Mouse (Mus musculus): ENCODE measurements at regions not wholly inside any gene's neighbourhood (a gene's known extent, or its start where the extent isn't known, plus 50 kb on each side); places are given as distances from the start of the nearest gene placed in this dataset.

GRCm38 (mm10) chr14:76810041-76810440 is 226.5 kb upstream of the Ccdc122 start:
- no peaks in the 10 kb centered on the region for H3K9me3 ChIP-seq (ENCODE audit: control insufficient read depth, insufficient read depth, low read depth, low read length)
- TF ChIP-seq ZC3H11A (IDR thresholded peaks at IDR 0.05; ENCODE audit: borderline replicate concordance, low read depth, low read length) = no peak
- TF ChIP-seq CHD2 (IDR thresholded peaks at IDR 0.05; ENCODE audit: low read depth, low read length) = no peak
- no peak for TF ChIP-seq MAFK (IDR thresholded peaks at IDR 0.05; ENCODE audit: insufficient read depth, low read depth, low read length)
- no peak for TF ChIP-seq ZNF384 (IDR thresholded peaks at IDR 0.05; ENCODE audit: low read depth, low read length)
- TF ChIP-seq HCFC1 (IDR thresholded peaks at IDR 0.05; ENCODE audit: borderline replicate concordance, insufficient read depth, low read length) = no peak
- no peak overlapping the region for H3K9ac ChIP-seq (ENCODE audit: insufficient read depth, low read depth, low read length, poor library complexity, severe bottlenecking)
- in situ Hi-C loops (cut with MboI; ENCODE audit: low sequenced_read_pairs in 2 of 2, unreplicated experiment in 2 of 2) = no loop called here
- DNase-seq (ENCODE audit: low read depth, low spot score) = no peak
- H3K4me3 ChIP-seq (ENCODE audit: insufficient read depth in 1 of 2, low read depth in 1 of 2, low read length in 2 of 2, poor library complexity in 1 of 2, severe bottlenecking in 1 of 2) = no peak overlapping the region
- H3K4me1 ChIP-seq (ENCODE audit: control insufficient read depth in 2 of 2, insufficient read depth in 2 of 2, low read length in 2 of 2, poor library complexity in 1 of 2) = no peaks in the 10 kb centered on the region; a peak in 1 of 4 replicates
- no peak overlapping the region for H3K27ac ChIP-seq (ENCODE audit: insufficient read depth, low read depth, low read length, poor library complexity, severe bottlenecking)
- no peaks in the 10 kb centered on the region for H3K36me3 ChIP-seq (ENCODE audit: control insufficient read depth, insufficient read depth, low read length, poor library complexity, severe bottlenecking)

DNA sequence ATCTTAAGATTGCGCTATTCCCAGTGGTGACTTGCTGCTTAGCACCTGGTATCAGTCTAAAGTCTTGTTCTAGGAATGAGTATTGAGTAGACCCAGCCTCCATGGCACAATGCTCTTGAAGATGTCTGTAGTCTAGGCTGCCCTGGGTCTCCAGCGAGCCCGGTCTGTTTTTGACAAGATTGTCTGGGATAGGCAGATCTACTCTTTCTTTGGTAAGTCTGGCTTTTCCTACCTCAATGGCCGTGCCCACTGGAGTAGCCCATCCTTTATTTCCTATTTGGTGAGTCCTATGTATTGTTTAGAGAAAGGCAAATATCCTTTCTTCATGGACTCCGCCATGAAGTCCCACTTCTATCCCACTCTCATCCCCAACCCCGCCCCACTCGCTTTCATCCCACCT is 227.2 kb upstream of the Ccdc122 start:
- no peak for DNase-seq (ENCODE audit: low read depth, low spot score)
- H3K36me3 ChIP-seq (ENCODE audit: control insufficient read depth, insufficient read depth, low read length, poor library complexity, severe bottlenecking) = no peaks in the 10 kb centered on the region

GRCm38 (mm10) chr14:76805151-76805785 is 231.3 kb upstream of the Ccdc122 start:
- DNase-seq (ENCODE audit: low read depth, low spot score) = no peak
- Histone ChIP-seq H3K4me1 (ENCODE audit: control insufficient read depth in 2 of 2, insufficient read depth in 2 of 2, low read length in 2 of 2, poor library complexity in 1 of 2) (no peaks in the 10 kb centered on the region), H3K9me3 (ENCODE audit: control insufficient read depth, insufficient read depth, low read depth, low read length) (no peaks in the 10 kb centered on the region), H3K27ac (ENCODE audit: insufficient read depth, low read depth, low read length, poor library complexity, severe bottlenecking) (no peak overlapping the region), H3K4me3 (ENCODE audit: insufficient read depth in 1 of 2, low read depth in 1 of 2, low read length in 2 of 2, poor library complexity in 1 of 2, severe bottlenecking in 1 of 2) (no peak overlapping the region), H3K36me3 (ENCODE audit: control insufficient read depth, insufficient read depth, low read length, poor library complexity, severe bottlenecking) (no peaks in the 10 kb centered on the region), H3K9ac (ENCODE audit: insufficient read depth, low read depth, low read length, poor library complexity, severe bottlenecking) (no peak overlapping the region)
- no peak for TF ChIP-seq CHD2 (IDR thresholded peaks at IDR 0.05; ENCODE audit: low read depth, low read length)
- no peak for TF ChIP-seq MAFK (IDR thresholded peaks at IDR 0.05; ENCODE audit: insufficient read depth, low read depth, low read length)
- TF ChIP-seq ZNF384 (IDR thresholded peaks at IDR 0.05; ENCODE audit: low read depth, low read length) = no peak
- TF ChIP-seq HCFC1 (IDR thresholded peaks at IDR 0.05; ENCODE audit: borderline replicate concordance, insufficient read depth, low read length) = no peak
- TF ChIP-seq ZC3H11A (IDR thresholded peaks at IDR 0.05; ENCODE audit: borderline replicate concordance, low read depth, low read length) = no peak
- in situ Hi-C loops (cut with MboI; ENCODE audit: low sequenced_read_pairs in 2 of 2, unreplicated experiment in 2 of 2) = no loop called here

More for the DNA sequence above, 227.2 kb upstream of the Ccdc122 start:
- Histone ChIP-seq H3K9ac (ENCODE audit: insufficient read depth, low read depth, low read length, poor library complexity, severe bottlenecking) (no peak overlapping the region), H3K4me3 (ENCODE audit: insufficient read depth in 1 of 2, low read depth in 1 of 2, low read length in 2 of 2, poor library complexity in 1 of 2, severe bottlenecking in 1 of 2) (no peak overlapping the region), H3K9me3 (ENCODE audit: control insufficient read depth, insufficient read depth, low read depth, low read length) (no peaks in the 10 kb centered on the region), H3K4me1 (ENCODE audit: control insufficient read depth in 2 of 2, insufficient read depth in 2 of 2, low read length in 2 of 2, poor library complexity in 1 of 2) (no peaks in the 10 kb centered on the region; a peak in 1 of 4 replicates), H3K27ac (ENCODE audit: insufficient read depth, low read depth, low read length, poor library complexity, severe bottlenecking) (no peak overlapping the region)
- in situ Hi-C loops (cut with MboI; ENCODE audit: low sequenced_read_pairs in 2 of 2, unreplicated experiment in 2 of 2) = no loop called here
- TF ChIP-seq MAFK (IDR thresholded peaks at IDR 0.05; ENCODE audit: insufficient read depth, low read depth, low read length) (no peak), ZC3H11A (IDR thresholded peaks at IDR 0.05; ENCODE audit: borderline replicate concordance, low read depth, low read length) (no peak), HCFC1 (IDR thresholded peaks at IDR 0.05; ENCODE audit: borderline replicate concordance, insufficient read depth, low read length) (no peak), ZNF384 (IDR thresholded peaks at IDR 0.05; ENCODE audit: low read depth, low read length) (no peak)

DNA sequence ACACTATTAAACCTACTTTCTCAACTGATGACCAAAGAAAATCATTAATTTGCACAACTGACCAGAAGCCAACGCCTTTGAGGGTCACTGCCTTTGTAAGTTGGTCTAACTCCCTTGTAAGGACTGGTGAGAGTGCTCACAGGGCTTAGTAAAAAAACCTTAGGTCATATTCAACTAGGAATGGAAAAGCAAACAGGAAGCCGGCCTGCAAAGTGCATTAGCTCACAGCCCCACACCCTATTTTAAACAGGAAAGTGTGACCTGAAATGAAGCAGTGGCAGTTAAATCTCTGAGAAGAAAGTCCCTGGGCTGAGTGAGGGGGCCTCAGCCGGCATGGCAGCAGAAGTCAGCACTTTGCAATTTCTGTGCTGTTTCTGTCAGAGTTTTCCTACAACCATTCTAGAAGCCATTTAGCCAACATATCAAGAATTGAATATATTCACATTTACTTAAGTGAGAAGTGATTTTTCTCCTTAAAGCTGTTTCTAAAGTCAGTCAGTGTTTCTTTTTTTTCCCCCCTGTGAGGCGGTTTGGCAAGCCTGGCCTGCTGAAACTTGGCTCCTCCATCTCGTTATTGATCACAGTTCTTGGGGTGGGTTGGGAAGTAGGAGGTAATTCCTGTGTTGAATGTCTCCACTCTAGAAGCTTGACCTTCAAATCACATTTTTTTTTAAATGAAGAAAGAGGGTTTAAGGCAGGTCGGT is 232.0 kb upstream of the Ccdc122 start:
- in situ Hi-C loops (cut with MboI; ENCODE audit: low sequenced_read_pairs in 2 of 2, unreplicated experiment in 2 of 2) = no loop called here
- no peak for DNase-seq (ENCODE audit: low read depth, low spot score)
- no peaks in the 10 kb centered on the region for H3K36me3 ChIP-seq (ENCODE audit: control insufficient read depth, insufficient read depth, low read length, poor library complexity, severe bottlenecking)
- H3K9me3 ChIP-seq (ENCODE audit: control insufficient read depth, insufficient read depth, low read depth, low read length) = no peaks in the 10 kb centered on the region
- H3K9ac ChIP-seq (ENCODE audit: insufficient read depth, low read depth, low read length, poor library complexity, severe bottlenecking) = no peak overlapping the region
- no peaks in the 10 kb centered on the region for H3K4me1 ChIP-seq (ENCODE audit: control insufficient read depth in 2 of 2, insufficient read depth in 2 of 2, low read length in 2 of 2, poor library complexity in 1 of 2)
- H3K4me3 ChIP-seq (ENCODE audit: insufficient read depth in 1 of 2, low read depth in 1 of 2, low read length in 2 of 2, poor library complexity in 1 of 2, severe bottlenecking in 1 of 2) = no peak overlapping the region
- no peak overlapping the region for H3K27ac ChIP-seq (ENCODE audit: insufficient read depth, low read depth, low read length, poor library complexity, severe bottlenecking)
- TF ChIP-seq ZNF384 (IDR thresholded peaks at IDR 0.05; ENCODE audit: low read depth, low read length) = no peak
